Mouse (Mus musculus) kidney, postnatal 4 days (tissue): ENCODE measurements at regions not wholly inside any gene's neighbourhood (a gene's known extent, or its start where the extent isn't known, plus 50 kb on each side); places are given as distances from the start of the nearest gene placed in this dataset.

Source experiments
- DNase-seq, 2 experiments: peaks; one replicate each; pipeline ENCODE4 v3.0.0; 2021; ENCODE audit warnings: mixed read lengths in 2 of 2

DNA sequence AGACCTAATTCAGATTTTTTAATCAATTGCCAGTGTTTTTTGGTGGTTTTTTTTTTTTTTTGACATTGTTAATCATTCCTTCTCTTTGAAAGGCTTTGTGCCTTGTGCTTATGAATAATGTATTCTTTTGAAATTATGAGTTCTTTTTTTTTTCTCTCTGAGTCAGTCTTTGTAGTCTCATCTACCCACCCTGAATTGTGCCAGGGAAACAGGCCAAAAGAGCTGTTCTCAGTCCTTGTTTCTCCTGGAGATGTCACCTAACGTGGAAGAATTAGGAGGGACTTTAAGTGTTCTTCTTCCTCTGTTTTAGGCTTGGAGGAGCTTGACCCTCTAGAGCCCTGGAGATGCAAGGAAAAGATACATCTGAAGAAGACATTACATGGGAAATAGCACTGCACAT is 2012.6 kb downstream of the Poteg start:
- DNase-seq: no peak

DNA sequence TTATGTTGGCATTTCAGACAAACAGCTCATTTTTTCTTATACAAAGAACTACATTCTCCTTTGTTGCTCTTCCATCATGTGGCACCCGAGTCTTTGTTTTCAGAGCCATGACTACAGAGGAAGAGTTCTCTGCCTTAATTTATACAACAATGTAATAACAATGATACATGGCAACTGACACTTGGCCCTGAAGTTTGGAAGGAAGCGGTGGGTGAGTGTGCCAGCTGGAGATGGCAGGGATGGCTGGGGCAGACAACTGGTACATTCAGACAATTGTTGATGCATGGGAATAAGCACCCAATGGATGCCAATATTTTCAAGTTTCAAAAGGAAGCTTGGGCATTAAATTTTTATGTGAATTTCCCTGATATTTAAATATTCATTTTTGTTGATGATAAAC is 2045.5 kb downstream of the Poteg start:
- DNase-seq: no peak

DNA sequence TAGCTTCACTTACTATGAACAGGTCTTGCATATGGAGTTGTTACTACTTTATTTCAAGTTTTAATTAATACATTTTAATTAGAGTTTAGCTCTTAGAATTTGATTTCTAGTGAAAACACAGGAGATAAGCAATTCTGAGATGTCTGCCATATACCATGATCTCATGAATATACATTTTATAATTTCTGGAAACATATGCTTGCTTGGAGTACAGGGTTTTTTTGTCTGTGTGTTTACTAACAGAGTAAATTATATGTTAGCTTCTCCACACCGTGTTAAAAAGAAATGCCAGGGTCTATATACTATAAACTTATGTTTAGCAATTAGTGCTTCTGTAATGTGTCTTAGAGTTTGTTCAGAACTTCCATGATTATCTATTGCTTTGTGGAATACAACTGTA is 2079.9 kb downstream of the Poteg start:
- DNase-seq: no peak

- DNase-seq: peak in 1 of 2 experiments; percentile 2
Measured at GRCm38 (mm10) chr8:29531565-29531964, 2084.1 kb downstream of the Poteg start.

GRCm38 (mm10) chr8:29538016-29538415 is 2090.5 kb downstream of the Poteg start:
- no peak for DNase-seq

- no peak for DNase-seq
Measured at GRCm38 (mm10) chr8:29539856-29540255, 2092.4 kb downstream of the Poteg start.

- DNase-seq: no peak
Measured at GRCm38 (mm10) chr8:29544142-29544541, 2096.7 kb downstream of the Poteg start.

- no peak for DNase-seq
Measured at GRCm38 (mm10) chr8:29585671-29586070, 2138.2 kb downstream of the Poteg start.

DNA sequence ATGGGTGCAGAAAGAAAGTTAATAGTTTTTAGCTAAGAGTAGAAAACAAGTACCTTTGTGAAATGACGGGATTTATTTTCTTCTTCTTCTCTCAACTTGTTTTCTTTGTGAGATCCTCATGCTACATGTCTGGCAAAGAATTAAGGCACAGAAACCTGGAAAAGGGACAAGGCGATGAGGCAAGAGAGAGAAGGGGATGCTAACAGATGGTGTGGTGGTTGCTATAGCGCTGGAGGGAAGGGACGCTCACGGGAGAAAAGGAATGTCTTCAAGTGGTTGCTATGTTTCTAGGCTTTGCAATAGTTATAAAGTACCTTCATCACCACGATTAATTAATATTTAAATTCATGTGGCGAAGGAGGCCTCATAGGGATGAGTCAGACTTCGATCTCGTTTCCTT is 2146.7 kb downstream of the Poteg start:
- no peak for DNase-seq

DNA sequence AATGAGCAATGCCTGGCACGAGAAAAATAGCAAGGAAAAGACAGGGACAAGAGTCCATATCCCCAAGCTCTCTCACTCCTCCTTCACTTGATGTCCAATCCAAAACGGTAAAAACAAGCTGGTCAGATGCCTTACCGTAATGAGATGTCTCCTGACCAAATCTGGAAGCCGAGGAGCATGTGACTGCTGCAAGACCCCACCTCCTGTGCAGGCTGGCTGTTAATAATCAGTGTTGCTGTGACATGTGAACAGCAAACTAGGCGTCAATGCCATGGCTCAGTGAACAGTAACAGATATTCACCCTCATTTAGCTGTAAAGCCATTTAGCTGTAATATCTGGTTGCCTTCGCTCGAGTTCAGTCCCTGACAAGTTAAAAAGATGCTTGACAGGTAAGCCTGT is 2166.6 kb downstream of the Poteg start:
- DNase-seq: peak in 1 of 2 experiments; percentile 4

GRCm38 (mm10) chr8:29661616-29662015 is 2214.1 kb downstream of the Poteg start:
- DNase-seq: no peak

- no peak for DNase-seq
Measured at GRCm38 (mm10) chr8:29675870-29676269, 2228.4 kb downstream of the Poteg start.

DNA sequence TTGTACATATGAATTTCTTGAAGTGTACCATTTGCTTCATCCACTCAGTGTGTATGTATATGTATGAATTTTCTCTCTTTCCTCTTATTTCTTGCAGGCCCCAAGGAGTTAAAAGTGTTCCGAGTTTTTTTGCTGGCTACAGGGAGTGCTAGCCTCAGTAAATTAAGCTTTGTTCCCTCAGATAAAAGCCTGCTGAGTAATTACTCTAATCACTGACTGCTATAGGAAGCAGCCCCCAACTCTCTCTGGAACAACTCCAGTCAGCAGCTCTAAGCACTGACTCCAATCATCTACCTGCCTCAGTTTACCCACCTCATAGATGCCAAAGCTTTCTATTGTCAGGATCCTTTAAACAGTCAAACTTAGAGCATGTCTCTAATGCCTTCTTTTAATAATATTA is 2235.9 kb downstream of the Poteg start:
- DNase-seq: no peak

GRCm38 (mm10) chr8:29686594-29686993 is 2239.1 kb downstream of the Poteg start:
- peak in 1 of 2 experiments; percentile 3 for DNase-seq

DNA sequence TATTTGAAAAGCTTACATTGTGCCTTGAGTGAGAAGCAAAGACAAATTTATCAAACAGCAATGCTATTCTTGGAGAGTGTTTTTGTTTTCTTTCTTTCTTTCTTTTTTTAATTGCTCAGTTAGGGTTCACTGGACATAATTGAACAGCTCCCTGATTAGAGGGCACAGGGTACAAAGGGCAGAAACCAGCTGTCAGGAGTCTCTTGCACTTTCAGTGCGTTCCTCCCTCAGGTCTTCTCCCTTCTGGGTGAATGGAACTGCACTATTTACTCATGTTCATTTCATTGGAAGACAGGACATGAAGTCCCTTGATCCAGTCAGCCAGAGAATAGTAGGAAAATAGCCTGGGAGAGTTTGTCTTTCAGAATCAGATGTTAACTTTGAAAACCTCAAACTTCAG is 2248.2 kb downstream of the Poteg start:
- DNase-seq: peak; percentile 26 to 43
